Mouse (Mus musculus): ENCODE data around the gene Zfp692. TPM values are rescaled to one million over a fixed set of nuclear protein-coding genes. Genes with fewer than 3 reads are reported as not detected.
A peak's percentile ranks its signal among the peaks of the same experiment; 100 is the strongest.

The Zfp692 gene
- polyA plus RNA-seq (2014; fragmentation: Nextera tagmentation; extraction: Ambion mirVana) = 13.5 and 16.2 TPM in 2 replicates

DNA sequence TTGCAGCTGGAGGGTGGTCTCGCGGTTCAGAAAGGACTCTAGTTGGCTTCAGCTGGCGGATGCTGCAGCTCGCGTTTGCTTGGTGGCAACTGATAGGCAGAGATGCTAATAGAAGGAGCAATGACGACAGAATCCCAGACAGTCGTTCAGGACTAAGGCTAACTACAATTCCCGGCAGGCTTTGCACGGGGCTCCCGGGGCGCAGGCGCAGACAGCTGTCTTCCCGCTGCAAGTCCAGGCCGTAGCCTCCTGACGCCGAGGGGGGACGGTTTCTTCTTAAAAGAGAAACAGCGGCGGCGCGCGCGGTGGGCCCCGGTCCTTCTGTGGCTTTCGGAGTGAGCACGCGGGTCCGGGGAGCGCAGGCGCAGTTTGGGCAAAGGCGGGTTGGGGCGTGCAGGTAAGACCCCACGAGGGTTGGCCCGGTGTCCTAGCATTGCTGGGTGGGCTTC is at the start of gene Zfp692:
TSS of gene Zfp692 (plus strand) at position 210 of the 449 bp plus-strand sequence.
- Histone ChIP-seq H3K27me3 (ENCODE audit: control insufficient read depth, insufficient read depth, low read length) (no peaks in the 10 kb centered on the region), H3K9ac (peak within 1 kb of the TSS; percentile 65), H3K27ac (peak within 1 kb of the TSS; percentile 74), H3K36me3 (replicated peaks; ENCODE audit: control insufficient read depth, insufficient read depth) (peaks cover 16% of the 10 kb centered on the region; the same call in 1 of the 2 replicates), H3K4me2 (replicated peaks) (peak within 1 kb of the TSS; percentile 90), H3K9me3 (ENCODE audit: control insufficient read depth, low read length) (no peaks in the 10 kb centered on the region), H3K4me1 (replicated peaks; ENCODE audit: control insufficient read depth, insufficient read depth, low read length) (peaks cover 16% of the 10 kb centered on the region), H3K4me3 (replicated peaks; ENCODE audit: low read length) (peak within 1 kb of the TSS; percentile 47)
- DNase-seq (ENCODE audit: low spot score) (peak; percentile 97), ATAC-seq (ENCODE audit: low FRiP score) (peak; percentile 88)
- under 1% methylated on average over 34 of the region's 34 CpGs for WGBS

DNA sequence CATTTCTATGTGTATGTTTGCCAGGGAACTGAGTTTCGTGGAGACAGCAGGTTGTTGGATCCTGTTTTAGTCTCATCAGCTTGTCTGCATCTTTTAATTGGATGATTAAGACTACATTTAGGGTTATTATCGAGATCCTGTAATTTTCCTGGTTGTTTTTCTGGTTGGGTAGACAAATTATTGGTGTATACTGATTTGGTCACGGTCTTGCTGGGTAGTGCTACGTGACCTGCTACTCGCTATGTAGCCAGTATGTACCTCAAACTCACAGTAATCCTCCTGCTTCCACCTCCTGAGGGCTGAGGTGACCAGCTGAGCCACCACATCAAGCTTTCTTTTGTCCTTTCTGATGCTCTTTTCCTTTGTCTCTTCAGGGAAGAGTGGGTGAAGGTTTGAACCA is 49.1 kb upstream of the Zfp692 start:
- Histone ChIP-seq H3K9me3 (ENCODE audit: control insufficient read depth, low read length) (no peaks in the 10 kb centered on the region), H3K36me3 (replicated peaks; ENCODE audit: control insufficient read depth, insufficient read depth) (no peaks in the 10 kb centered on the region), H3K4me2 (replicated peaks) (no peak overlapping the region), H3K4me3 (replicated peaks; ENCODE audit: low read length) (no peak overlapping the region), H3K9ac (no peak overlapping the region), H3K4me1 (replicated peaks; ENCODE audit: control insufficient read depth, insufficient read depth, low read length) (no peaks in the 10 kb centered on the region), H3K27ac (no peak overlapping the region), H3K27me3 (ENCODE audit: control insufficient read depth, insufficient read depth, low read length) (no peaks in the 10 kb centered on the region)
- 86% methylated on average over 5 of the region's 5 CpGs for WGBS
- ATAC-seq (ENCODE audit: low FRiP score) (no peak), DNase-seq (ENCODE audit: low spot score) (no peak)

DNA sequence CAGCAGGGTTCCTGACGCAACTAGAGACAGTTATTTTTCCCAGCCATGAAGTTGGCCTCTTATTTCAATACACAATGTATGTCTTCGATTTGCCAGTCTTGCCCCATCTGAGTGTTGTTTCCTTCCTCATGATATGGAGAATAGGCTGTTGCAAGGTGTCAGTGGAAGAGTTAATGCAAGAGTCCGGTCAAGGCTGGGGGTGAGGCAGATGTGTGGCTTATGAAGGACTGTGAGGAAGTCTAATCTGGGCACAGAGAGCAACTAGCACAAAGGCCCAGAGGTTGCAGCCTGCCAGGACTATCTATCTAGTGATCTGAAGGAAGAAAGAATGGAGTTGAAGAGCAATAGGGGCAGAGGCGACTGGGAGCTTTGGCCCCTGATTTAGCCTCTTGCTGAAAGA is 46.7 kb upstream of the Zfp692 start:
- H3K36me3 ChIP-seq (replicated peaks; ENCODE audit: control insufficient read depth, insufficient read depth) = no peaks in the 10 kb centered on the region
- ATAC-seq (ENCODE audit: low FRiP score) = no peak
- 96% methylated on average over 4 of the region's 4 CpGs for WGBS
- no peak overlapping the region for H3K27ac ChIP-seq
- H3K9ac ChIP-seq = no peak overlapping the region
- no peak overlapping the region for H3K4me3 ChIP-seq (replicated peaks; ENCODE audit: low read length)
- no peak overlapping the region for H3K4me2 ChIP-seq (replicated peaks)
- no peaks in the 10 kb centered on the region for H3K27me3 ChIP-seq (ENCODE audit: control insufficient read depth, insufficient read depth, low read length)
- H3K9me3 ChIP-seq (ENCODE audit: control insufficient read depth, low read length) = no peaks in the 10 kb centered on the region
- H3K4me1 ChIP-seq (replicated peaks; ENCODE audit: control insufficient read depth, insufficient read depth, low read length) = no peaks in the 10 kb centered on the region
- no peak for DNase-seq (ENCODE audit: low spot score)

DNA sequence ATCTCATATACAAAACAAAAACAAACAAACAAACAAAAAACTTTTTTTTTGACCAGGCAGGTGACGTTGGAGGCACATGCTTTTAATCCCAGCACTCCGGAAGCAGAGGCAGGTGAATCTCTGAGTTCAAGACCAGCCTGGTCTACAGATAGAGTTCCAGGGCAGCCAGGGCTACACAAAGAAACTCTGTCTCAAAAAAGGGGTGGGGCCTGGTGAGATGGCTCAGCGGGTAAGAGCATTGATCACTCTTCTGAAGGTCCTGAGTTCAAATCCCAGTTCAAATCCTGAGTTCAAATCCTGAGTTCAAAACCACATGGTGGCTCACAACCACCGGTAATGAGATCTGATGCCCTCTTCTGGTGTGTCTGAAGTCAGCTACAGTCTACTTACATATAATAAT is 45.0 kb upstream of the Zfp692 start:
- no peak for DNase-seq (ENCODE audit: low spot score)
- ATAC-seq (ENCODE audit: low FRiP score) = no peak
- Histone ChIP-seq H3K27ac (no peak overlapping the region), H3K4me1 (replicated peaks; ENCODE audit: control insufficient read depth, insufficient read depth, low read length) (no peaks in the 10 kb centered on the region), H3K9ac (no peak overlapping the region), H3K27me3 (ENCODE audit: control insufficient read depth, insufficient read depth, low read length) (no peaks in the 10 kb centered on the region), H3K9me3 (ENCODE audit: control insufficient read depth, low read length) (no peaks in the 10 kb centered on the region), H3K36me3 (replicated peaks; ENCODE audit: control insufficient read depth, insufficient read depth) (no peaks in the 10 kb centered on the region), H3K4me2 (replicated peaks) (no peak overlapping the region), H3K4me3 (replicated peaks; ENCODE audit: low read length) (no peak overlapping the region)
- WGBS = 93% methylated on average over 4 of the region's 4 CpGs

DNA sequence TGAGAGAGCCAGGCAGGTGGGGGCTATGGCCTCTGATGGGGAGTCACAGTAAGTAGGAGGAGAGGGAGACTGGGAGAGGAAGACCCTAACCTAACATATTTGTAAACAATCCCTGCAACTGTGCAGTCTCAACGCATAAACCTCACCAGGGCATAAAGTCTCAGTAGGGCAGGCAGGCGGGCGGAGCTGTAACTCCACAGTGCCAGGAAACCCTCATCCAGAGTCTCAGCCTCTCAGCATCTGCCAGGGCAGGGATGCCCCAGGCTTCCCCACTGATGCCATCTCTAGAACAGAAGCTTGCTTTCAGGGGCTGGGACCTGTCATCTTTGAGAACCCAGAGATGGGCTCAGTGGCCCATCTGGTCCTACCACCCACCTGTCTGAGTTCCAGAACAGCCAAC is 44.5 kb upstream of the Zfp692 start:
- H3K4me1 ChIP-seq (replicated peaks; ENCODE audit: control insufficient read depth, insufficient read depth, low read length) = no peaks in the 10 kb centered on the region
- DNase-seq (ENCODE audit: low spot score) = no peak
- no peak overlapping the region for H3K9ac ChIP-seq
- ATAC-seq (ENCODE audit: low FRiP score) = no peak
- H3K27me3 ChIP-seq (ENCODE audit: control insufficient read depth, insufficient read depth, low read length) = no peaks in the 10 kb centered on the region
- 97% methylated on average over 3 of the region's 3 CpGs for WGBS
- no peak overlapping the region for H3K27ac ChIP-seq
- H3K36me3 ChIP-seq (replicated peaks; ENCODE audit: control insufficient read depth, insufficient read depth) = no peaks in the 10 kb centered on the region
- no peaks in the 10 kb centered on the region for H3K9me3 ChIP-seq (ENCODE audit: control insufficient read depth, low read length)
- no peak overlapping the region for H3K4me2 ChIP-seq (replicated peaks)
- no peak overlapping the region for H3K4me3 ChIP-seq (replicated peaks; ENCODE audit: low read length)

DNA sequence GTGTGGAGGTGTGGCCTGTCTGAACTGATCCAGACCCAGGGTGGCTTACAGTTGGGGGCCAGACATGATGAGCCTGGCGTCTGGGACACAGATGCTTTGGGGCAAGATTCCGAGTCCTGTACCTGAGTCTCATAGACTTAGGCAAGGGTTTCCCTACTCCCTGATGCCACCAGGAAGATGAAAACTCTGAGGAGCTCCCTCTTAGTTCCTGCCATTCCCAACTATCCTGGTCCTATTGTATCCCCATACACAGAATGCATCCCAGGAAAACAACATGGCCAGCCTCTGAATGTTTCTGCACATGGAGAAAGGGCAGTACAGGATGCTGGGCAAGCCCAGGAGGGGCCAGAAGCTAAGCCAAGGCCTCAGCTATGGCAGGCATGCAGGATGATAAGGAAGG is 43.4 kb upstream of the Zfp692 start:
- Histone ChIP-seq H3K4me2 (replicated peaks) (no peak overlapping the region), H3K9ac (no peak overlapping the region), H3K4me3 (replicated peaks; ENCODE audit: low read length) (no peak overlapping the region), H3K36me3 (replicated peaks; ENCODE audit: control insufficient read depth, insufficient read depth) (no peaks in the 10 kb centered on the region), H3K27me3 (ENCODE audit: control insufficient read depth, insufficient read depth, low read length) (no peaks in the 10 kb centered on the region), H3K4me1 (replicated peaks; ENCODE audit: control insufficient read depth, insufficient read depth, low read length) (no peaks in the 10 kb centered on the region), H3K27ac (no peak overlapping the region), H3K9me3 (ENCODE audit: control insufficient read depth, low read length) (no peaks in the 10 kb centered on the region)
- ATAC-seq (ENCODE audit: low FRiP score) (no peak), DNase-seq (ENCODE audit: low spot score) (no peak)
- 75% methylated on average over 2 of the region's 2 CpGs for WGBS

- no peak for DNase-seq (ENCODE audit: low spot score)
Observed at GRCm38 (mm10) chr11:58264546-58264945, 42.3 kb upstream of the Zfp692 start.

GRCm38 (mm10) chr11:58268285-58268684 is 38.6 kb upstream of the Zfp692 start:
- Histone ChIP-seq H3K9me3 (ENCODE audit: control insufficient read depth, low read length) (no peaks in the 10 kb centered on the region), H3K4me3 (replicated peaks; ENCODE audit: low read length) (no peak overlapping the region), H3K27ac (no peak overlapping the region), H3K4me1 (replicated peaks; ENCODE audit: control insufficient read depth, insufficient read depth, low read length) (no peaks in the 10 kb centered on the region), H3K36me3 (replicated peaks; ENCODE audit: control insufficient read depth, insufficient read depth) (no peaks in the 10 kb centered on the region), H3K27me3 (ENCODE audit: control insufficient read depth, insufficient read depth, low read length) (no peaks in the 10 kb centered on the region), H3K9ac (no peak overlapping the region), H3K4me2 (replicated peaks) (no peak overlapping the region)
- DNase-seq (ENCODE audit: low spot score) (no peak), ATAC-seq (ENCODE audit: low FRiP score) (no peak)
- WGBS = 94% methylated on average over 3 of the region's 3 CpGs

More at GRCm38 (mm10) chr11:58264546-58264945, 42.3 kb upstream of the Zfp692 start:
- 92% methylated on average over 9 of the region's 9 CpGs for WGBS
- no peak overlapping the region for H3K4me3 ChIP-seq (replicated peaks; ENCODE audit: low read length)
- H3K27me3 ChIP-seq (ENCODE audit: control insufficient read depth, insufficient read depth, low read length) = no peaks in the 10 kb centered on the region
- H3K36me3 ChIP-seq (replicated peaks; ENCODE audit: control insufficient read depth, insufficient read depth) = no peaks in the 10 kb centered on the region
- no peak overlapping the region for H3K4me2 ChIP-seq (replicated peaks)
- no peak for ATAC-seq (ENCODE audit: low FRiP score)
- no peaks in the 10 kb centered on the region for H3K4me1 ChIP-seq (replicated peaks; ENCODE audit: control insufficient read depth, insufficient read depth, low read length)
- H3K9ac ChIP-seq = no peak overlapping the region
- no peaks in the 10 kb centered on the region for H3K9me3 ChIP-seq (ENCODE audit: control insufficient read depth, low read length)
- no peak overlapping the region for H3K27ac ChIP-seq

DNA sequence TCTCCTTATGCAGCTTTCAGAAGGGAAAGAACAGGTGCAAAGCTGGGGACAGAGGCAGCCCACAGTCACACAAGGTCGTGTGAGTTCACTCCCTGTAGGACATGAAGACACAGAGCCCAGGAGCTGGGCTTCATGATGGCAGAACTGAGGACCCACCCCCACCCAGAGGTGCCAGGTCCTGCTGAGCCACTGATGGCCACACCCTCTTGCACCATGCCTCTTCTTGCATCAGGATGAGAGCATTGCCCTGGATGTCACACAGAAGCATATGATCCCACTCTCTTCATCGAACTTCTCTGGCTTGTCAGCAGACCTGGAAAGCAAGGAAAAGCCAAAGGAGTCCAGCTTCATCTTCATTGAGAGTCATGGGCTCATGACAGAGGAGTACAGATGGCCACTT is 32.3 kb upstream of the Zfp692 start, which contains the start of gene 4930438A08Rik:
TSS of gene 4930438A08Rik (plus strand) at position 228 of the 400 bp plus-strand sequence.
- H3K4me2 ChIP-seq (replicated peaks) = no peak within 1 kb of the TSS
- no peaks in the 10 kb centered on the region for H3K9me3 ChIP-seq (ENCODE audit: control insufficient read depth, low read length)
- no peak within 1 kb of the TSS for H3K9ac ChIP-seq
- no peak within 1 kb of the TSS for H3K4me3 ChIP-seq (replicated peaks; ENCODE audit: low read length)
- H3K4me1 ChIP-seq (replicated peaks; ENCODE audit: control insufficient read depth, insufficient read depth, low read length) = no peaks in the 10 kb centered on the region
- H3K36me3 ChIP-seq (replicated peaks; ENCODE audit: control insufficient read depth, insufficient read depth) = no peaks in the 10 kb centered on the region
- no peak for ATAC-seq (ENCODE audit: low FRiP score)
- WGBS = 69% methylated on average over 2 of the region's 2 CpGs
- no peak for DNase-seq (ENCODE audit: low spot score)
- H3K27me3 ChIP-seq (ENCODE audit: control insufficient read depth, insufficient read depth, low read length) = no peaks in the 10 kb centered on the region
- H3K27ac ChIP-seq = no peak within 1 kb of the TSS

GRCm38 (mm10) chr11:58275756-58276155 is 31.1 kb upstream of the Zfp692 start:
- Histone ChIP-seq H3K9me3 (ENCODE audit: control insufficient read depth, low read length) (no peaks in the 10 kb centered on the region), H3K9ac (no peak overlapping the region), H3K4me2 (replicated peaks) (no peak overlapping the region), H3K4me1 (replicated peaks; ENCODE audit: control insufficient read depth, insufficient read depth, low read length) (no peaks in the 10 kb centered on the region), H3K4me3 (replicated peaks; ENCODE audit: low read length) (no peak overlapping the region), H3K27me3 (ENCODE audit: control insufficient read depth, insufficient read depth, low read length) (no peaks in the 10 kb centered on the region), H3K36me3 (replicated peaks; ENCODE audit: control insufficient read depth, insufficient read depth) (no peaks in the 10 kb centered on the region), H3K27ac (no peak overlapping the region)
- WGBS = 83% methylated on average over 4 of the region's 4 CpGs
- ATAC-seq (ENCODE audit: low FRiP score) = no peak
- DNase-seq (ENCODE audit: low spot score) = no peak
